Mouse (Mus musculus) layer of hippocampus, postnatal 14 days (tissue): Measurements from ENCODE around the gene Npr2. TPM values are rescaled to one million over a fixed set of nuclear protein-coding genes. Genes with fewer than 3 reads are reported as not detected.

Experiments used
- DNase-seq, 2 experiments: peaks; one replicate each; pipeline ENCODE4 v3.0.0; 2021 to 2022; ENCODE audit warnings: low spot score in 2 of 2, mixed read lengths in 1 of 2
- total RNA-seq, 2 experiments: library from RNA; stranded (reverse); gene quantifications; 2 replicates each; pipeline ENCODE4 v1.2.3; 2021

Npr2 gene
- total RNA-seq, 2 experiments from 2014 or later, result 46.9 to 50.0 TPM

DNA sequence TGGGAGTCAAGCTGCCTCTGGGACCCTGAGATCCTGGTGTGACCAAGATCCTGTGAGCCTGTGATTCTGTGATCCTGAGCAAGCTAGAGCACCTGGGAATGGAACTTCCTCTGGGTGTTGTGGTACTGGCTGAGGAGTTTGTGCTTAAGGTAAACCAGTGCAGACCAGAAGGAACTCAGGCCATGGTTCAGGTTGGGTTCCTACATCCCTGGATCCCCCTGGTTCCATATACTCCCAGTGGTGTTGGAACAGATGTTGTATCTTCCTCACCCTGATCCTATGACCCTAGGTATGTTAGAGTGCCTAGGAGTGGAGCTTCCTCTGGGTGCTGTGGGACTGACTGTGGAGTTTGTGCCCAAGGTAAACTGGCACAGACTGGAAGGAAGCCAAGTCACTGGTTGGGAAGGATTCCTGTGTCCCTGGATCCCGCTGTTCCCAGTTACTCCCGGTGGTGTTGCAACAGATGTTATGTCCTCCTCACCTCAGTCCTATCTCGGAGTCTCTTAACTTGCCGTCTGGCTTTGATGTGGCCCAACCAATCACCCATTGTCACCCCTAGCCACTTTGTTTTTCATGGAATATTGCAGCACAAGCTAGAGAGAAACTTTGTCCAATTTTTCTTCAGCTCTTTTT lies 11.5 kb upstream of the Npr2 start:
- DNase-seq, result no peak

DNA sequence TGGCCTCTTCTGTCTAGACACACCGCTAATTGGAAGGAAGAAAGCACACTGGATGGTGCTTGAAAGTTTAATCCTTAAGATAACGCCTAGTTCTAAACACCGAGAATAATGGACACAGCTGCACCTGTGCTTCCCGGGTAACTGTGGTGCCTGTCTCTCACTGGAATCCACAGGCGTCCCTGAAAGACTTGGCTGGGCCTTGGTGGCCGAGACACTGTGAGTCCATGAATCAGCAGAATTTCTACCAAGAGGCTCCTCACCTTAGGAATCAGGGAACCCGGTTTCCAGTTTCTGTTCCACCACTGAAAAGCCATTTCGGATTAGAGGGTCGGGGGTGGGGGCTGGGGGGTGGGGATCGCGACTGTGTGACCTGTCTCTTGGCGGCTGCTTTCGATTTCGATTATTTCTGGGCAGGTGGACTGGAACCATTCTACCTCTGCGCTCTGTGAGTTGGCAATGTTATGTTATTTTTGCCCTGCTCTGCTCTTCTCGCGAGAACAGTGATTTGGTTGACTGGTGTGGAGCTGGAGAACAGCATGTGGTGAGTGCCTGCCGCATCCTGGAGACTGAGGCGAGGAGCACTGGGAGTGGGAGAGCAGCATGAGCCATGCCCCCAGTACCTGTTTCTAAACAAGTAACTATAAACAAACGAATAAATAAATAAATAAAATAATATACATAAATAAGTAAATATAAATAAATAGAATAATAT lies 2.5 kb upstream of the Npr2 start:
- no peak for DNase-seq

- peak; percentile 86 to 92 for DNase-seq
These were observed 1.6 kb upstream of the Npr2 start for GRCm38 (mm10) chr4:43630030-43630581.

GRCm38 (mm10) chr4:43630671-43631045 lies 1.1 kb upstream of the Npr2 start:
- peak in 1 of 2 experiments; percentile 33 for DNase-seq

DNA sequence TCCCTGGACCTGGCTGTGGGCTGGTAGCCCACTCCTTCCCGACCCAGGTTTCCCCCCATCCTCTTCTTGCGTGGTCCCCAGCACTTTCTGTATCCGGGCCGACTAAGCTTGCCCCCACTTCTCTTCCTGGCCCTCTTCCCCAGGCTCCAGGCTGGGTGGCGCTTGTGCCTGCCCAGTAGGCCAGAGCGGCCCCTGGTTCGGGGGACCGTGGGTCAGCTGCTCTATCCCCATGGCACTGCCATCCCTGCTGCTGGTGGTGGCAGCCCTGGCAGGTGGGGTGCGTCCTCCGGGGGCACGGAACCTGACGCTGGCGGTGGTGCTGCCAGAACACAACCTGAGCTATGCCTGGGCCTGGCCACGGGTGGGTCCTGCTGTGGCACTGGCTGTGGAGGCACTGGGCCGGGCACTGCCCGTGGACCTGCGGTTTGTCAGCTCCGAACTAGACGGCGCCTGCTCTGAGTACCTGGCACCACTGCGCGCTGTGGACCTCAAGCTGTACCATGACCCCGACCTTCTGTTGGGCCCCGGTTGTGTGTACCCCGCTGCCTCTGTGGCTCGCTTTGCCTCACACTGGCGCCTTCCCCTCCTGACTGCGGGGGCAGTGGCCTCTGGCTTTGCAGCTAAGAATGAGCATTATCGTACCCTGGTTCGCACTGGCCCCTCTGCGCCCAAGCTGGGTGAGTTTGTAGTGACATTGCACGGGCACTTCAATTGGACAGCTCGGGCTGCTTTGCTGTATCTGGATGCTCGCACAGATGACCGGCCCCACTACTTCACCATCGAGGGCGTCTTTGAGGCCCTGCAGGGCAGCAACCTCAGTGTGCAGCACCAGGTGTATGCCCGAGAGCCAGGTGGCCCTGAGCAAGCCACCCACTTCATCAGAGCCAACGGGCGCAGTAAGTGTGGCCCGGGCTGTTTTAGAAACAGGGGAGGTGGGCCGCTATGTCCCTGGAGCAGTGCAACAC lies 503 bp downstream of the Npr2 start:
- peak in 1 of 2 experiments; percentile 41 for DNase-seq

GRCm38 (mm10) chr4:43633296-43633695 lies 1.6 kb downstream of the Npr2 start:
- no peak for DNase-seq

DNA sequence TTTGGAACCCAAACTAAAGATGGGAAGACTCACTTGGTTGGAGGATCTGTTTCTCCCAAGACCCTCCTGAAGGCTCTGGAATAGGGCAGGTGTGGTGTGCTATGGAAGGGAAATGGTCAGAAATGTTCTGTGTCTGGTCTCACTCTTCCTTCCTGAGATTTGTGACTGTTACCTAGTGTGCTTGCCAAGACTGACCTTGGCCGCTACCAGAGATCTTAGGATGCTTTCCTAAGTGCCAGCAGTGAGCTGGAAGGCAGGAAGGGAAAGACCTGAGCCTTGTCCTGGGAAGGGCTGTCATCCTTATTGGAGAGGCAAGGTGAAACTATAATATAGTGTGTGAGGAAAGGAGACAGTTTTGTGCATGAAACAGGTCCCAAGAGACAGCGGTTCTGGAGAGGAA lies 2.0 kb downstream of the Npr2 start:
- no peak for DNase-seq

- no peak for DNase-seq
These were observed 3.1 kb downstream of the Npr2 start for GRCm38 (mm10) chr4:43634621-43635374.

DNA sequence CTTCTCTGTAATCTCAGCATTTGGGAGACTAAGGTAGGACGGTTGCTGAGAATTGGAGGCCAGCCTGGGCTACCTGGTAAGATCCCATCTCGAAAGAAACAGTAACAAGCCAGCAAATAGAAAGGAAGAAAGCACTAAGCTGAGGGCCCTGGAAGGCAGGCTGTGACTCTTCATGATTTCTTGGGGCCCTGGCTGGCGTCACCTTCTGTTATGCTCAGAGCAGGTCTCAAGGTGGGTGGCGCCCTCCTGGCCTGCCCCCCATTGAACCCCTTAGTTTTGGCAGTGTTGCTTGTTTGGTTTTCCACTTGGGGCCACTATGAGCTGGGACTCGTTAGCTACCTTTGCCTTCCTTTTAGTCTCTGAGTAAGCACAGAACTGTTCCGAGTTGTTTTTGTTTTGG lies 5.0 kb downstream of the Npr2 start:
- no peak for DNase-seq

- DNase-seq, result no peak
These were observed 8.3 kb downstream of the Npr2 start for GRCm38 (mm10) chr4:43640076-43640475.

DNA sequence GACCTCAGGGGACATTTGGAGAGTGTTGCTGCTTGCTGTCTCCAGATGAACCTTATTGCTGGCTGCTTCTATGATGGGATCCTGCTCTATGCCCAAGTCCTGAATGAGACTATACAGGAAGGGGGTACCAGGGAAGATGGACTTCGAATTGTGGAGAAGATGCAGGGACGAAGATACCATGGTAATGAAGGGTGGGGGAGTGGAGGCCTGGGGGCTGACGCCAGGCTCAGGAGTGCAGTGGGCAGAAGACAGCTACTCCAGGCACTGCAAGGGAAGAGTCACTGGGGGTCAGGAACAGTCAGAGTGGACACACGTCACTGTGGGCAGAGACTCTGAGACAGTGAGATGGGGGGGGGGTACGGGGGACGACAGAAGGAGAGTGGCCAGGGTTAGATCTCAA lies 8.8 kb downstream of the Npr2 start:
- DNase-seq, result no peak

GRCm38 (mm10) chr4:43649783-43650182 lies 18.0 kb downstream of the Npr2 start:
- DNase-seq, result no peak

DNA sequence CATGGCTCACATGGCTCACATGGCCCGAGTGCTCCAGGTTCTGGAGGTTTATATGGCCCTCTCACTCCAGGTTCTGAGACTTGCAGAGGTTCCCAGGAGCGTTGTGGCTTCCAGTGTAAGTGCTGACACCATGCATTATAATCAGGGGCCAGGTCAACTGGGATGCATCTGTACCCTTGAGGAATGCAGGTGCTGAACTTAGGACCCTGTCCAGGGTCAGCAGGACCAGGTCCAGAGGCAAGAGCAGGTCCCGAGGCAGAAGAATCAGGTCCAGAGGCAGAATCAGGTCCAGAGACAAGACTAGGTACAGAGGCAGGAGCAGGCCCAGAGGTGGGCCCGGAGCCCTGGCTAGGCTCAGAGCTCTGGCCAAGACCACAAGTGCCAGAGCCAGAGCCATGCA lies 21.0 kb downstream of the Npr2 start:
- no peak for DNase-seq

- no peak for DNase-seq
These were observed 21.7 kb downstream of the Npr2 start, which contains the start of gene Spag8 for GRCm38 (mm10) chr4:43653161-43654015. Gene Spag8 (minus strand): TSS chr4:43653594.

- DNase-seq, result peak in 1 of 2 experiments; percentile 34
These were observed 24.1 kb downstream of the Npr2 start for GRCm38 (mm10) chr4:43655656-43656338.

GRCm38 (mm10) chr4:43656339-43657109 lies 24.8 kb downstream of the Npr2 start, which contains the start of gene Hint2:
Gene Hint2 (minus strand): TSS chr4:43656466.
- peak; percentile 92 to 97 for DNase-seq

- DNase-seq, result no peak
These were observed 25.4 kb downstream of the Npr2 start for GRCm38 (mm10) chr4:43657146-43657545.

GRCm38 (mm10) chr4:43666412-43666811 lies 34.7 kb downstream of the Npr2 start:
- DNase-seq, result no peak
